Mouse (Mus musculus) mammary gland, adult 2 months (tissue): ENCODE results near the gene Rac2. TPM values are rescaled to one million over a fixed set of nuclear protein-coding genes. Genes with fewer than 3 reads are reported as not detected.

Source experiments
- polyA plus RNA-seq: library from polyadenylated mRNA; depleted of rRNA; stranded (reverse); fragments of >200 nt; gene quantifications from 2 replicates; pipeline ENCODE4 v1.2.3, GENCODE M21; 2012; ENCODE audit warnings: low replicate concordance; rRNA removed

Rac2 gene
- polyA plus RNA-seq, result 365 and 836 TPM in 2 replicates

DNA sequence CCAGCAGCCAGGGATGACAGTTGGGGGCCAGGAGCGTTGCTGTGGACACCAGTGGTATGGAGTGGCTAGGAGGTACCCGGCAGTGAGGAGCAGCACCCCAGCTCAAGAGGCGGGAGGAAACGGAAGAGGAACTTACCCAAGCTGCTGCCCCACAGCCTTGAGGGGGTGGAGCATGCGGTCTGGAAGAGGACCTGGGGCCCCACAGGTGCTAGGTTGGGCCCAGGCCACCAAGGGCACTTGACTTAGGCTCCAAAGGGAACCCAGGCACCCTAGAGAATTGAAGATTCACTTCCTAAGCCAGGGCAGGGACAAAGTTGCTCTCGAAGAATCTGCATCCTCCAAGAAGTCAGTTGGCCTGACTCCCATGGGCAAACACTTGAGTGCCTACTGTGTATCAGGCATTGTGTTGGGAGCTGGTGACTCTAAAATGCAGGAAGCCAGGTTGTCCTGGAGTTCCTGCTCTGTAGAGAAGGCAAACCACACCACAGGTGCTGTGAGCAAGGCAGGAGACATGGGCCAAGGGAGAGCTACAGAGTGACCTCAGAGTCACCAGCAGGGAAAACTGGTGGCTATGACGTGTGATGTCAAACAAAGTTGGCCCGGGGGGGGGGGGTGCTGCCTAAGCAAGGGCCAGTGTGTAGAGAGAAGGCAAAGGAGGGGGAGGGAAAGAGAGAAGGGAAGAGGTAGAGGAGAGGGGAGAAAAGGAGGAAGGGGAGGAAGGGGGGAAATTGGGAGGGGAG lies at the start of gene Rac2:
Gene Rac2 (minus strand): TSS at position 126 of the 740 bp plus-strand sequence.

DNA sequence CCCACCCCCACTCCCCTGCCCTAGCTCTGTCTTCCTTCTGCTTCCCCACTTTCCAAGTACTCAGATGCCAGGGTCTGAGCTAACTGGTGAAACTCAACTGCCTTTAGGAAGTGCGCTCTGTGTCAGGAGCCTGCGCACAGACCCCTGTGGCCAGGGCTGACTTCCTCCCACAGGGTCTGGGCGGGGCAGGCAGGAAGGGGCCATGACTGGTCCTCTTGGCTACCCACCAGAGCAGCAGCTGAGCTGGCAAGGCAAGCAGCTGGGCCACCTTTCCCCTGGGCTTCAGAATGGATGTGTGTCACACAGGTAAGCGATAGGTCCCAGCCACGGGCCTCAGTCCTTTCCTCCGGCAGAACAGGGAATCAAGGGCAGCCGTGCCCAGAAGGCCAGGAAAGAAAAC lies 24.3 kb upstream of the Rac2 start, which contains the start of gene Cyth4:
Gene Cyth4 (plus strand): TSS at position 134 of the 400 bp plus-strand sequence.

DNA sequence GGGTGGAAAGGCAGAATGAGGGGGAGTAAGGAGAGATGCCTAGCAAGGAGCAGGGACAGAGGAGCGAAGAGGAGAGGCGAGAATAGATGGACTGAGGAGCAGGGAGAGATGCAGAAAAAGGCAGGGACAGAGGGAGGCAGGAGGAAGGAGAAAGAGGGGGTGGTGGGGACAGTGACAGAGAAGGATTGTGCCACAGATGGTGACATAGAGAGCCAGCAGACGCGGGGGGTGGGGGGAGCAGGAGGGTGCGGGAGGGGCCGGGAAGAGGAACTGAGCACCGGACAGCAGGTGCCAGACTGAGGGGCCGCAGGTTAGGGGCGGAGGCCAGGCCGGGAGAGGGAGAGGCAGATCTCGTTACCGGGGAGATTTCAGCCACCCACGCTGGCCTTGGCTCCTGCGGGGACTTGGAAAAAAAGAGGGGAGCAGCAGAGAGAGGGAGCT lies 28.0 kb downstream of the Rac2 start, which contains the start of gene Sstr3:
Gene Sstr3 (minus strand): TSS at position 125 of the 441 bp plus-strand sequence.

DNA sequence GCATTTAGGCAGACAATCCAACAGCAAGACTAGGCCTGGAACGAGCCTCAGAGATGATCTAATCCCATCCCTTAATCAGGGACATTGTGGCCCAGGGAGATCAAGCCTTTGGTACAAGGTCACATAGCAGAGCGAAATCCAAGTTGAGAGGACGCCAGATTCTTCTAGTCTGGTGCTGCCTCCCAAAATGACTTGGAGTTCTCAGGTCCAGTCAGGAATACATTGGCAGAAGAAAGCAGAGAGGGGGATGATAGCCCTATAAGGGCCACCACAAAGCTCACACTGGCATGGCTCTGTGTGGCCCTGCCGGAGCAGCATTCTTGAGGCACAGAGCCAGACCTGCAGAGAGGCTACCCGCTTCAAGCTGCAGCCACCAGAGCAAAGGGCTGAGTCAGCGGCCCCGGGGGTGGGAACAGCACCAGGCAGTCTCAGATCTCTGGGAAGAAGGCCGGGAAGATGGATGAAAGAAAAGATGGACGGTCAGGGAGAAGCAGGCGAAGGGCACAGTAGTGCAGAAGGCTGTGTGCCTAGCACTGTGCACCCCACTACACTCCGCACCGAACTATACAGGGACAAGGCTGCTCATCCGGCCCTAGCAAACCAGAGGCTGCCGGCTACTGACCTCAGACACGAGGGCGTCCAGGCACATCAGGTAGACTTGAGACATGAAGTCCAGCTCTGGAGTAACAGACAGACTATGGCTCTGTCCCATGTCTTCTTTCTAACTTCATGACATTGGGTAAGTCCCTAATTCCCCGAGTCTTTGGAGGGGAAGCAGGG lies 41.7 kb downstream of the Rac2 start, which contains the start of gene C1qtnf6:
Gene C1qtnf6 (minus strand): TSS at position 746 of the 780 bp plus-strand sequence.

Other genes starting within 250 kb of the Rac2 start
- gene Csf2rb, start 247.0 kb downstream of the Rac2 start, polyA plus RNA-seq, result 74.1 and 78.6 TPM in 2 replicates
- gene Tex33, start 176.9 kb downstream of the Rac2 start, polyA plus RNA-seq, result not detected in 2 replicates
- gene Tst, start 166.9 kb downstream of the Rac2 start, polyA plus RNA-seq, result 116 and 135 TPM in 2 replicates
- gene Mpst, start 166.4 kb downstream of the Rac2 start, polyA plus RNA-seq, result 224 and 360 TPM in 2 replicates
- gene Kctd17, start 144.2 kb downstream of the Rac2 start, polyA plus RNA-seq, result 221 and 397 TPM in 2 replicates
- 1.8 and 3.1 TPM in 2 replicates for gene Tmprss6, start 104.1 kb downstream of the Rac2 start, polyA plus RNA-seq
- 34.7 and 55.9 TPM in 2 replicates for gene Il2rb, start 77.5 kb downstream of the Rac2 start, polyA plus RNA-seq
- gene C1qtnf6, start 41.4 kb downstream of the Rac2 start, polyA plus RNA-seq, result 62.0 and 80.0 TPM in 2 replicates
- 0.05 TPM in 1 of 2 replicates, not detected in the other for gene Sstr3, start 28.1 kb downstream of the Rac2 start, polyA plus RNA-seq
- gene Cyth4, start 24.3 kb upstream of the Rac2 start, polyA plus RNA-seq, result 90.5 and 121 TPM in 2 replicates
- 0.10 and 0.24 TPM in 2 replicates for gene Elfn2, start 146.0 kb upstream of the Rac2 start, polyA plus RNA-seq
- 124 and 195 TPM in 2 replicates for gene Mfng, start 200.7 kb upstream of the Rac2 start, polyA plus RNA-seq
- 43.6 and 44.1 TPM in 2 replicates for gene Card10, start 230.3 kb upstream of the Rac2 start, polyA plus RNA-seq